8 mouse cellular contexts compared by ENCODE assay signal in genomic region chr11:5100283-5100682, GRCm38 (mm10). TPM values are rescaled to one million over a fixed set of nuclear protein-coding genes. Genes with fewer than 3 reads are reported as not detected.
A peak's percentile ranks its signal among the peaks of the same experiment; 100 is the strongest.
DNase-seq lines count a peak whose midpoint lies in the region; ATAC-seq and TF ChIP-seq lines count a peak whose summit lies in the region.

No protein-coding gene starts in this region.

- peak overlapping the region; percentile 67 for H3K4me2 ChIP-seq in hindbrain, embryonic 11.5 days (replicated peaks; ENCODE audit: low read depth, low read length)
- peak overlapping the region; percentile 90 for H3K4me2 ChIP-seq in midbrain, embryonic 14.5 days (ENCODE audit: low read length)

- peak overlapping the region; percentile 78 for H3K4me3 ChIP-seq in bone marrow macrophage, adult 2 months (ENCODE audit: insufficient read depth, low read length)
- H3K4me3 ChIP-seq in hindbrain, embryonic 11.5 days (ENCODE audit: low read depth, low read length) = peak overlapping the region; percentile 68
- H3K4me3 ChIP-seq in midbrain, embryonic 14.5 days (replicated peaks; ENCODE audit: low read depth, low read length) = peak overlapping the region; percentile 100

- H3K9ac ChIP-seq in hindbrain, embryonic 11.5 days (ENCODE audit: low read depth, low read length) = peak overlapping the region; percentile 92
- peak overlapping the region; percentile 94 for H3K9ac ChIP-seq in midbrain, embryonic 14.5 days (replicated peaks; ENCODE audit: low read length)

- peaks cover 21% of the 10 kb centered on the region for H3K4me1 ChIP-seq in bone marrow macrophage, adult 2 months (ENCODE audit: control insufficient read depth, insufficient read depth, low read length)
- H3K4me1 ChIP-seq in hindbrain, embryonic 11.5 days (replicated peaks; ENCODE audit: control insufficient read depth, insufficient read depth, low read length) = no peaks in the 10 kb centered on the region; the same call in none of the 2 replicates
- peaks cover 34% of the 10 kb centered on the region for H3K4me1 ChIP-seq in midbrain, embryonic 14.5 days (ENCODE audit: control insufficient read depth, insufficient read depth, low read length)

- ATAC-seq in hindbrain, embryonic 11.5 days (ENCODE audit: low FRiP score) = peak; percentile 22; the same call in 1 of the 2 replicates
- no peak for ATAC-seq in midbrain, embryonic 14.5 days (ENCODE audit: low FRiP score, low TSS enrichment)

- DNase-seq in kidney, adult 9 months = peak; percentile 42
- no peak for DNase-seq in kidney, postnatal 25 days
- no peak for DNase-seq in hindbrain, embryonic 11.5 days (ENCODE audit: low spot score)
- peak; percentile 56 for DNase-seq in midbrain, embryonic 14.5 days
- DNase-seq in layer of hippocampus, postnatal 10 days (ENCODE audit: low spot score in 2 of 2) = no peak
- no peak for DNase-seq in ovary, postnatal 14 days (ENCODE audit: low spot score)
- no peak for DNase-seq in gastrocnemius, postnatal 10 days

- 4% methylated on average over 7 of the region's 7 CpGs for WGBS in hindbrain, embryonic 11.5 days
- 2% methylated on average over 7 of the region's 7 CpGs for WGBS in midbrain, embryonic 14.5 days

- no peaks in the 10 kb centered on the region for H3K36me3 ChIP-seq in hindbrain, embryonic 11.5 days (ENCODE audit: control insufficient read depth, insufficient read depth, low read length)
- peaks cover 22% of the 10 kb centered on the region for H3K36me3 ChIP-seq in midbrain, embryonic 14.5 days (ENCODE audit: control insufficient read depth, insufficient read depth, low read length)

- no peak for TF ChIP-seq CTCF in bone marrow macrophage, adult 2 months (IDR thresholded peaks at IDR 0.05; ENCODE audit: low read depth, low read length)

- TF ChIP-seq POLR2A in bone marrow macrophage, adult 2 months (IDR thresholded peaks at IDR 0.05; ENCODE audit: borderline replicate concordance, low read depth, low read length) = no peak

- no peaks in the 10 kb centered on the region for H3K9me3 ChIP-seq in hindbrain, embryonic 11.5 days (ENCODE audit: control insufficient read depth, low read length)
- H3K9me3 ChIP-seq in midbrain, embryonic 14.5 days (ENCODE audit: control insufficient read depth, low read length) = no peaks in the 10 kb centered on the region

- no peaks in the 10 kb centered on the region for H3K27me3 ChIP-seq in hindbrain, embryonic 11.5 days (ENCODE audit: control insufficient read depth, insufficient read depth, low read length)
- H3K27me3 ChIP-seq in midbrain, embryonic 14.5 days (ENCODE audit: control insufficient read depth, insufficient read depth, low read length) = no peaks in the 10 kb centered on the region

- H3K27ac ChIP-seq in bone marrow macrophage, adult 2 months (ENCODE audit: insufficient read depth, low read depth, low read length) = peak overlapping the region; percentile 43
- no peak overlapping the region; the same call in 1 of the 2 replicates for H3K27ac ChIP-seq in hindbrain, embryonic 11.5 days (ENCODE audit: low read depth, low read length)
- peak overlapping the region; percentile 99 for H3K27ac ChIP-seq in midbrain, embryonic 14.5 days (replicated peaks; ENCODE audit: low read depth, low read length)

RNA-seq across cellular contexts. Expression of gene Ewsr1, which starts 1.2 kb away (rescaled TPM):
- 433 and 488 TPM in 2 replicates for polyA plus RNA-seq in bone marrow macrophage, adult 2 months (2012; ENCODE audit: insufficient read depth, insufficient read length, missing spikeins)
- polyA plus RNA-seq in hindbrain, embryonic 11.5 days (2014; fragmentation: Nextera tagmentation; extraction: Ambion mirVana) = 430 and 463 TPM in 2 replicates
- 346 and 428 TPM in 2 replicates for polyA plus RNA-seq in midbrain, embryonic 14.5 days (2014; fragmentation: Nextera tagmentation; extraction: Ambion mirVana)
- 100 to 1,000 TPM; 332 TPM for total RNA-seq in layer of hippocampus, postnatal 10 days (2021)
- 100 to 1,000 TPM; 141 to 189 TPM for total RNA-seq in gastrocnemius, postnatal 10 days (2021)

RNA-seq across cellular contexts. Expression of gene Rhbdd3, which starts 1.6 kb away (rescaled TPM):
- 15.0 and 20.6 TPM in 2 replicates for polyA plus RNA-seq in bone marrow macrophage, adult 2 months (2012; ENCODE audit: insufficient read depth, insufficient read length, missing spikeins)
- polyA plus RNA-seq in hindbrain, embryonic 11.5 days (2014; fragmentation: Nextera tagmentation; extraction: Ambion mirVana) = 17.3 and 18.2 TPM in 2 replicates
- polyA plus RNA-seq in midbrain, embryonic 14.5 days (2014; fragmentation: Nextera tagmentation; extraction: Ambion mirVana) = 34.5 and 45.4 TPM in 2 replicates
- 10 to 100 TPM; 22.7 to 23.2 TPM for total RNA-seq in layer of hippocampus, postnatal 10 days (2021)
- 10 to 100 TPM; 21.5 to 24.8 TPM for total RNA-seq in gastrocnemius, postnatal 10 days (2021)

RNA-seq across cellular contexts. Expression of gene Gas2l1, which starts 35.2 kb away (rescaled TPM):
- polyA plus RNA-seq in bone marrow macrophage, adult 2 months (2012; ENCODE audit: insufficient read depth, insufficient read length, missing spikeins) = 42.0 and 44.9 TPM in 2 replicates
- 23.0 and 24.8 TPM in 2 replicates for polyA plus RNA-seq in hindbrain, embryonic 11.5 days (2014; fragmentation: Nextera tagmentation; extraction: Ambion mirVana)
- polyA plus RNA-seq in midbrain, embryonic 14.5 days (2014; fragmentation: Nextera tagmentation; extraction: Ambion mirVana) = 19.7 and 22.1 TPM in 2 replicates
- total RNA-seq in layer of hippocampus, postnatal 10 days (2021) = 10 to 100 TPM; 50.2 to 54.7 TPM
- 10 to 100 TPM; 12.9 to 15.5 TPM for total RNA-seq in gastrocnemius, postnatal 10 days (2021)

RNA-seq across cellular contexts. Expression of gene Rasl10a, which starts 42.4 kb away (rescaled TPM):
- not detected in 2 replicates for polyA plus RNA-seq in bone marrow macrophage, adult 2 months (2012; ENCODE audit: insufficient read depth, insufficient read length, missing spikeins)
- 0.40 and 0.46 TPM in 2 replicates for polyA plus RNA-seq in hindbrain, embryonic 11.5 days (2014; fragmentation: Nextera tagmentation; extraction: Ambion mirVana)
- polyA plus RNA-seq in midbrain, embryonic 14.5 days (2014; fragmentation: Nextera tagmentation; extraction: Ambion mirVana) = 0.33 and 1.3 TPM in 2 replicates
- 10 to 100 TPM; 35.7 to 39.8 TPM for total RNA-seq in layer of hippocampus, postnatal 10 days (2021)
- total RNA-seq in gastrocnemius, postnatal 10 days (2021) = under 1 TPM; 0.42 to 0.56 TPM

RNA-seq across cellular contexts. Expression of gene Emid1, which starts 51.8 kb away (rescaled TPM):
- not detected in 2 replicates for polyA plus RNA-seq in bone marrow macrophage, adult 2 months (2012; ENCODE audit: insufficient read depth, insufficient read length, missing spikeins)
- 19.2 and 22.7 TPM in 2 replicates for polyA plus RNA-seq in hindbrain, embryonic 11.5 days (2014; fragmentation: Nextera tagmentation; extraction: Ambion mirVana)
- 7.9 and 9.8 TPM in 2 replicates for polyA plus RNA-seq in midbrain, embryonic 14.5 days (2014; fragmentation: Nextera tagmentation; extraction: Ambion mirVana)
- total RNA-seq in layer of hippocampus, postnatal 10 days (2021) = 10 to 100 TPM; 41.3 to 45.4 TPM
- 10 to 100 TPM; 15.2 to 16.3 TPM for total RNA-seq in gastrocnemius, postnatal 10 days (2021)

Comparison
In these comparisons a context has a peak if more than half of its experiments do, and no peak if none do; other contexts are left out.
1. DNase-seq: peak in kidney, adult 9 months (single experiment) and midbrain, embryonic 14.5 days (single experiment); none in kidney, postnatal 25 days (0 of 2), hindbrain, embryonic 11.5 days (single experiment), layer of hippocampus, postnatal 10 days (0 of 2), ovary, postnatal 14 days (single experiment) and gastrocnemius, postnatal 10 days (single experiment).
2. Peak in every context shown above with its lines, with median percentiles within 50 percentile points of each other: H3K4me3 ChIP-seq.